Mouse (Mus musculus) olfactory bulb, adult 2 months (tissue): Measurements from ENCODE around the gene Atp6v1g3.

Experiments
- CTCF ChIP-seq: fragments of 200-500 bp; IDR thresholded peaks from 2 replicates; pipeline ENCODE4 v1.5.1; 2012; ENCODE audit warnings: low read depth, mild to moderate bottlenecking, low read length, moderate library complexity; ENCODE audit not compliant: insufficient read depth
- POLR2A ChIP-seq: fragments of 200-500 bp; IDR thresholded peaks from 2 replicates; pipeline ENCODE4 v1.6.1; 2012; ENCODE audit warnings: mild to moderate bottlenecking, low read depth, low read length, moderate library complexity; ENCODE audit not compliant: insufficient read depth

- TF ChIP-seq CTCF (no peak), POLR2A (no peak)
Measured at GRCm38 (mm10) chr1:138301920-138302319, 28.4 kb downstream of the Atp6v1g3 start.
